Mouse (Mus musculus) adrenal gland, postnatal 36 days (tissue): ENCODE measurements around the gene Hist1h1d. TPM values are rescaled to one million over a fixed set of nuclear protein-coding genes. Genes with fewer than 3 reads are reported as not detected.
A peak's percentile ranks its signal among the peaks of the same experiment; 100 is the strongest.

Source experiments
- DNase-seq, 2 experiments: peaks; one replicate each; pipeline ENCODE4 v3.0.0; 2021; ENCODE audit warnings: mixed read lengths in 1 of 2
- long read RNA-seq, 2 experiments: library from polyadenylated mRNA; stranded (forward); transcript quantifications; one replicate each; pipeline ENCODE4 v2.0.0; 2021; ENCODE audit warnings: borderline sequencing depth in 2 of 2
- total RNA-seq, 2 experiments: library from RNA; stranded (reverse); gene quantifications; 2 replicates each; pipeline ENCODE4 v1.2.3; 2021

Gene Hist1h1d
- 1 to 10 TPM; 4.5 to 4.9 TPM for total RNA-seq
- long read RNA-seq, experiment 1, full-length matches to known transcripts: 1 of 1 reads
- long read RNA-seq, experiment 1, partial matches to known transcripts: 0 of 1 reads
- long read RNA-seq, experiment 1, other reads (novel, unspliced or antisense): 0 of 1 reads
- long read RNA-seq, experiment 2: 0 reads

DNA sequence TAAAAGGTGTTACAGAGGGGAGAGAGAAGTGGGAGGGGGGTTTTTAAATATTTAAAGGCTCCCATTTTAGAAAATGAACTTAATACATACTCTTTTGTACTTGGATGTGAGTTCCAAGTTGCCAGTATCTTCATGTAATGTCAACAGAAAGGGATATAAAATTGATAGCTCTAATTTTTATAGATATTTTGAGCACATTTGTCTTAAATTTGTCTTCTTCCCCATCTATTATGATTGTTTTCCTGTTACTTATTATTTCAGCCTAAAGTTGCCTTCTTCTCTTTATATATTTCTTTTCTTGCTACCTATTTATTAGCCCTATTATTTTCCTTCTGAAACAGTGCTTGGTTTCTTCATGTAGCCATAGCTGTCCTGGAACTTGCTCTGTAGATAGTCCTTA, at the start of gene Hist1h1d:
Hist1h1d (plus strand) TSS at position 301 of the 400 bp plus-strand sequence.
- no peak for DNase-seq

DNA sequence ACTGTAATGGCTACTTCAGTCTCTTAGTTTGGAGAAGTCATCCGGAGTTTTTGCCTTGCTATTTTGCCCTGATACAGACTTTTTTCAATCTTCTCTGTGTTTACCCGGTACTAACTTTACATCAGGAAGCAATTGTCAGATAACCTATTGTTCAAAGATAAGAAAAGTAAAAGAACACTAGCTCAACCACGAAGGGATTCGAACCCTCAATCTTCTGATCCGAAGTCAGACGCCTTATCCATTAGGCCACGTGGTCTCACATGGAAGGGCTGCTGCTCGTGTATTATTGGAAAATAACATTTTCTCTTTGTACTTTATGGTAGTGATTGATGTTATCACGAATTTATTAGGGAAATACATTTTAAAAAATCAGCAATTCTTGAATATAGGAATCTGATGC, 49.3 kb upstream of the Hist1h1d start:
- peak; percentile 33 to 54 for DNase-seq

DNA sequence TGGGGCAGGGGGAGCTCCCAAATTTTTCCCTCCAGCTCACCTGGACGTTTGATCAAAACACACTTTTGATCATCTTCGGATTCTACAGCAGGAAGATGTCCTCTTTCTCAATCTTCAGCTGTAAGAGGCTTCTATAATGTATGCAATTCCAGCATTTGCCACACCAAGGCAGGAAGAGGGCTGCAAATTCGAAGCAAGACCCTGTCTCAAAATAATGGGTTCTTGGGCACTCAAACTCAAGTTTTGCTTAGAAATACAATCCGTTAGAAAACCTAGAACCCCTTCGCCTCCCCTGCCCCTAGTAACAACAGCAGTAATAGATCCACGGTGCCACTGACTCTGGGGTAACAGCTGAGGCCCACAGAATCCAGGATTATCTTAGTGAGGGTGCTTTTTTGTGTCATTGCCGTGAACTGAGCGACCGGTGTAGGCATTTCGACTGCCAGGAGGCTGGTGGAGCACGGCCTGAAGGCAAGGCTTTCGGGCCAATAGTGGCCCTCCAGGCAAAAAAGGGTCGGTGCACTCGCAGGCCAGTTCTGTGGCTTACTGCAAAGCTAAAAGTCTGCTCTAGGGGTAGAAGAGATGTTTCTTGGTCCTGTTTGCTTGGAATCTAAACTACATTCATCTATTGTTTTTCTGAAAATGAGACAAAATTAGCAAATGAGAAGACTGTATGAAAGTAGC, 47.3 kb upstream of the Hist1h1d start:
- DNase-seq: no peak

DNA sequence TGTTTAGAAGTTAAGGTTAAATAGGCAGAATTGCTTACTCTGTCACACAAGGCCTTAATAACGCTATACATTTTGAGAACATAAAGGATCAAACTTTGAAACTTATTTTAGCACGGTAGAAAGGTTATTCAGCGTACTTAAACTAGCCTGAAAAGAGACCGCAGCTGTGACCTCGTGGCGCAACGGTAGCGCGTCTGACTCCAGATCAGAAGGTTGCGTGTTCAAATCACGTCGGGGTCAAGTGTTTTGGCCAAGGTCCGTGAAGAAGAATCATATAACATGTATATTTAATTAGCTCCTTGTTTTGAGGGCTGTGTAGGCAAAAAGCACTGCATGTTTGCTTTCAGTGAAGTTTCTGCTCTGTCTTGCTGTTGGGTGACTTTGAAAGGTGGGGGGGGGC, 46.7 kb upstream of the Hist1h1d start:
- DNase-seq: peak; percentile 48 to 67

DNA sequence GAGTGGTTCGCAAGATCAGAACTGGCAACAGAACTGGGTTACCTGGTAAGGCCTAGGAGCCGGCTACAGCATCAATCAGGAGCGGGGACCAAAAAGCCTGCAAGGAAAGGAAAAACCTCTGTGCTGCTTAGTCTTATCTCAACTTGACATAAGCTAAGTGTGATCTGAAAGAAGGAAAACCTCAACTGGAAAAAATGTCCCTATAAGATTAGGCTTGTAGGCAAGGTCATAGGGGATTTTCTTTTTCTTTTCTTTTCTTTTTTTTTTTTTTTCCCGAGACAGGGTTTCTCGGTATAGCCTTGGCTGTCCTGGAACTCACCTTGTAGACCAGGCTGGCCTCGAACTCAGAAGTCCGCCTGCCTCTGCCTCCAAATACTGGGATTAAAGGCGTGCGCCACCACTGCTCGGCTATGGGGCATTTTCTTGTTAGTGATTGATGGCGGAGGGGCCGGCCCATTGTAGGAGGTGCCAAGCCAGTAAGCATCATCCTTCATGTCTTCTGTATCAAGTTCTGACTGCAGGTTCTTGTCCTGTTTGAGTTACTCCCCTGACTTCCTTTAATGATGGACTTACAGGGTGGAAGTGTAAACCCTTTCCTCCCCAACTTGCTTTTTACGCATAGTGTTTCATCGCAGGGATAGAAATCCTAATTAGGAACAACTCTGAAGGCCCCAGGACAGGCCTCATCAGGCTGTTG, 46.1 kb upstream of the Hist1h1d start:
- peak in 1 of 2 experiments; percentile 30 for DNase-seq

DNA sequence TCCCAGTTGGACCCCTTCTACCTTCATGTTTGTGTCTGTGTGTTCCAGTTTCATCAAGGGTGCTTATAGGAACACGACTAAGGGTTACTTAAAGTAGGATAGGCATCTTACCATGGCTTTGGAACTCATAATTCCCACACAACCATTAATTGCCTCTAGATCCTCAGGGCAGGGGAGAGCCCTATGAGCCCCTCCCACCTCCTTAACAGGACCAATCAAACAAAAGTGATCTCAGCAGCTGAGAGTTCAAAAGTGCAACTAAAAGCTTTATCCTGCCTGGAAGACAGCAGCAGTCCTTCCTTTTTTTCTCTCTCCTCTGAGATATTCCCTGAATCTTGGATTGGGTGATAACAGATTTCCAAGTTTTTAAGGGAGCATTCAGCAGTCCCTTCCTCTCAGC, 42.9 kb upstream of the Hist1h1d start:
- no peak for DNase-seq

DNA sequence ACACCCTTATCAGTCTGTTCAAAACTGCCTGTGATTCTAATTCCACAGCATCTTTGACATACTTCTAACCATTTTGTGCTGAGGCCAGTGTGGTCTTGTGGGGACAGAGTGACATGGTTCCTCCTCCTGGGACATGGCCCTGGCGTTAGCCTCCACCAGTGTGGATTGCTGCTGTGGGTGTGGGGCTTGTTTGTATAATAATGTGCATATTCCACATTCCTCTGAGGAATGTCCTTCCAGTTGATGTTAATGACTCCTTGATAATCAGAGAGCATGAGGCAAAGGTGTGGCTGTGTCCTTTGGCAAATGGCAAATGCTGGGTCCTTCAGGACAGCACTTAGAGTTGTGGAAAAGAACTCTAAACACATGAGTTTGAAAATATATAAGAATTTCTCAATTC, 39.5 kb upstream of the Hist1h1d start:
- DNase-seq: no peak

DNA sequence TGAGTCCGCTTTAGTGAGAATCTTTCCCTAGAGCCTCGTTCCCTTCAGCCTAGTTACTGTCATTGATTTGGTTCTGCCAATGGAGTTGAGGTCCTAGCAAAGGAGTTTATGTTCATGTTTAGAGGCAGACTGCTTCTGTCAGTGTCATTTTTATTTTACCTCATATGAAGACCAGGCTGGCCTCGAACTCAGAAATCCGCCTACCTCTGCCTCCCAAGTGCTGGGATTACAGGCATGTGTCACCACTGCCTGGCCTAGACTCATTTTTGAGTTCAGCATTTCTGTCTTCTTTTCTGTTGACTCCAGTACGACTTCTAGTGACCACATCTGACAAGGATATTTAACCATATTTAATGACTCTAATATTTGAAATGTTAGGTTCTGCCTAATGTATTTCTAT, 37.8 kb upstream of the Hist1h1d start:
- DNase-seq: no peak

DNA sequence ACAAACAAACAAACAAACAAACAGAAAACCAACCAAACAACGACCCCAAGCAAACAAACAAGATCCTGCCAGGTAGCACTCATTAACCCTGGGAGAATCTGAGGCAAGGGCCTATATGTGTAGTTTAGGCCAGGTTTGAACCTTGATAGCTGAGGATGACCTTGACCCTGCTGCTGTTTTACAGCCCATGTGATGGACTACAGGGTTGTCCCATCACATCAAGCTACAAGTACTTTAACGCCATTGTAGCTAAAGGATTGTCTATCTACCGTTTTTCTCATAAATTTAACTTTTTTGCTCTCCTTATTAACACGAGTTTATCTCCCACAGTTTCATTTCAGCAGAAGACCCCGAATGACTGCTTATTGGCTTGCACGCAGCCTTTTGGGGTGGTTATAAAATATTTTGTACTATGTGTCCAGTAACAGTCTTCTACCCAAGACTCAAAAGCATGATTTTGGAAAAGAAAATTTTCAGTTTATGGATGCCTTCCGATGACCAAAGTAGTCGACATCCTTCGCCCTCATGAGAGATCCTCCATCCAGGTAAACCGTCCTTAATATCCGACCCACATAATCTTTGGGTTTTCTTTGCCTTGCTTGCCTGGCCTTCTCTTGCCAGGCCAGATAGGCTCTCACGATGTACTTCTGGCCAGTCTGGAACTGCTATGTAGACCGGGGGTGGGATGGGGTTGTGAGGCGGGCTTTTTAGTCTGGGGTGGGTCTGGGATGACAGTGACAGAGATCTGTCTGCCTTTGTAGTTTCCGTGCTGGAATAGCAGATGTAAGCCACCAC, 37.0 kb upstream of the Hist1h1d start:
- no peak for DNase-seq

DNA sequence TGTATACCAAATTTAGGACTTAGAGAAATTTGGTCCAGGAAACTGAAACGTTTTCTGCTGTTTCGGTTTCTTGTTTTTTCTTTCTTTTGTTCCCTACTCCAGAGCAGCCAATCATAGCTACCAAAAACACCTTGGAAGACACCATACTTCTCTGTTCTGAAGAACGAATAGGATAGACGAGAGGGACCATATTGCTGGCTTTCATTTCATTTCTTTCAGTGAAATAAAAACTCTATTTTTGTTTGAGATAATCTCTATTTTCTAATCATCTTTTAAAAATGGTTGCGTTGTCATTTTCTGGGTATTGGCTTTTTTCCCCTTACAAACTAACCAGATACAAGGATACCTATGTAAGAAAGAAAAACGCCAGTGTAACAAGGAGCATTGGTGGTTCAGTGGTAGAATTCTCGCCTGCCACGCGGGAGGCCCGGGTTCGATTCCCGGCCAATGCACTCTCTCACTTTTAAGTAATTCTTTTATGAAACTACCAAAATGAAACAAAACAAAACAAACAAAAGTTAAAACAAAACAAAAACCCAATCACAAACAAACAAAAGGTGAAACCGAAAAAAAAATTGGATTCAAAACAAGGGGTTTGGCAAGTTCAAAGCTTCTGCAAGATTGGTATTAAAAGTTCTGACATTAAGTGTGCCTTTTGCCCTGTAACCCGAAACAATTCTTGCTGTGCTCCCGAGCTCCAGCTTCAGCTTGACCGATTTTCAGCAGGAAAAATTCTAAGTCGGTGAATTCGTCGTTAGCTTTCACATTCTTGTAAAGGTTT, 36.0 kb upstream of the Hist1h1d start:
- peak; percentile 72 to 75 for DNase-seq

DNA sequence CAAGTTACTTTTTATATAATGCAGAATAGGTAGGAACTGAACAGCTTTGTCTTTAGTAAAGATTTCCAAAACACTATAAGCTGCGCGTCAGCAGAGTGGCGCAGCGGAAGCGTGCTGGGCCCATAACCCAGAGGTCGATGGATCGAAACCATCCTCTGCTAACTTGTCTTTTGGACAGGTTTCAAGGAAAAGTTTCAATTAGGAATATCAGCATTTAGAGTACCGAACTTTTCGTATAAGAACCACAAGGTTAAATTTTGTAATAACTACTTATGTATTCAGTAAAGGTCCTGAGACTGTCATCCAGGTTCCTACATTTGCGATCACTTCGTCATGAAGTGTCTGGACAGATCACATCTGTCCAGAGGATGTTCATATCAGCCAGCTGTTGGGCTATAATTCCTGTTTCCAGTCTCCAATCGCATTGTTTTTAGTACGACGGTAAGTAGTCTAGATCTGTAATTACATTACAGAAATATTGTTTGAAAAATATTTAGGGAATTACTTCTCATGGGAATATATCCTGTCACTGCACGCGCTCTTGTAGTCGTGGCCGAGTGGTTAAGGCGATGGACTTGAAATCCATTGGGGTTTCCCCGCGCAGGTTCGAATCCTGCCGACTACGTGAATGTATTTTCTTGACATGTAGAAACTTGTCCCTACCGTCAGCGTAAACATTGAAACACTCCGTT, 35.3 kb upstream of the Hist1h1d start:
- peak; percentile 85 to 92 for DNase-seq

DNA sequence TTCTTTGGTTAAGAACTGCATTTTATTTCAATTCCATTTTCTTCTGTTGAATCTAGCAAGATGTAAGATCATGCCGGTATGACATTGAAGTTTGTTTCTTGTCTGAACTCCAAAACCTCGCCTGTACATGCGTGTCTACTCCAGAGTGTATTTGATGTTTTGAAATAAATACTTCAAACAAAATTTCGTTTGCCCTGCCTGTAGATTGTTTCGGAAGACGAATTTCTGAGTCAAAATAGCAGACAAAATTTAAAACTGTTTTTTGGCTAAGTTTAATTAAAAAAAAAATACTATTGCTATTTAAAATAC, 34.8 kb upstream of the Hist1h1d start:
- no peak for DNase-seq

DNA sequence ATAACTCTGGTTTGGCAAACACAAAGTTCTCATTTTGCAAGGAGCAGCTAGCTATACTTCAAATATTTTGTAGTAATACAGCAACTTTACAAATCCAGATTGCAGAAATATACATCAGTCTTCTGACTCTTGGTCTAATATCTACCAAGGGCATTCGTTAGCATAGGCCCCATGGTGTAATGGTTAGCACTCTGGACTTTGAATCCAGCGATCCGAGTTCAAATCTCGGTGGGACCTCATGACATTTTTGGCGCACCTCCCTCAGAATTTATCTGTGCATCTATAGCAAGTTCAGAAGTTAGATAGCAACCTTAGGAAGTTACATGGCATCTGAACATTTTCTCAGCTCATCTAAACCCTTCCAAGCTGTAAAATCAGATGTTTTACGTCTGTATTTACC, 34.2 kb upstream of the Hist1h1d start:
- DNase-seq: peak; percentile 70 to 76

DNA sequence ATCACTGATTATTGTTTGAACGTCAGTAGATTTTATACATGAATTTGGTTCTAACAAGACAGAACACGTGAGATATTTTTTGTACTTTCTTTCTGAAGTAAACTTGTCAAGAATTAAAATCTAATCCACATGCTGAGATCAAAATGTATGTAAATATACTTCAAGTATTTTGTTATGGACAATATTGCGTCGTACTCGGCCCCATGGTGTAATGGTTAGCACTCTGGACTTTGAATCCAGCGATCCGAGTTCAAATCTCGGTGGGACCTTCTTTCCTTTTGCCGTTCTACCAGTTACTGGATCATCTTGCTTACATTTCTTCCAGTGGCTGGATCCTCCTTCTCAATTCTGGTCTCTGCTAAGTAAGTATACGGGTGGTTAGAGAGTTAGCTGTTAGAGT, 33.6 kb upstream of the Hist1h1d start:
- peak; percentile 75 to 83 for DNase-seq

DNA sequence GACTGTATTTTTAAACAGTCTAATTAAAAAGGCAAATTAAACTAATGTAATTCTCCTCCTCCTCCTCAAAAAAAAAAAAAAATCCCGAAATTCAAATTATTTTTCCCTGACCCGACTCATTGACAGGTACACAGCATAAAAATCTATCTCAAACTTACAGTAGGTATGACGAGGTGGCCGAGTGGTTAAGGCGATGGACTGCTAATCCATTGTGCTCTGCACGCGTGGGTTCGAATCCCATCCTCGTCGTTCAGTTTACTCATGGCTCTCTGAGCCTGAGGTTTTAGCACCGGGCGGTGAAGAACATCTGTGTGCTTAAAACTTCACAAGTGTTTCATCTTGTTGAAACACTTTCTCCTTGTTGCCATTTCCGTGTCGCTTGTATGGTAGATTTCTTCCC, 31.4 kb upstream of the Hist1h1d start:
- DNase-seq: peak; percentile 81 to 84

DNA sequence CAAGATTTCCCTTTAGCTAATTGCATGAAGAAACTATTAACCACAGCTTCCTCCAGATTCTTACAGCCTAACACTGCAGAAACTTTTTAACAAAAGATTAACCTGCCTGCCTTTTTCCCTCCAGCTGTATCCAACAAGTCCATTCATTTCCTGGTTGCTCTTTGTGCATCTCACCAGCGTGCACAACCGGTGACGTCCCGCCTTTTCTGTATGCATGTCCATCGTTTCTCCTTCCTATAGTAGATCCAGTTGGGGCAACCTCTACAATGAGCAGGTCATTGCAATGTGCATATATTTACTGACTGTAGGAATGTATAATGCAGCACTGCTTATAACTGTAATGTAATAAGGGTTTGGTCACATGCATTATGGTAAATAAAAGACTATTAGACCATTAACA, 29.1 kb upstream of the Hist1h1d start:
- DNase-seq: no peak

DNA sequence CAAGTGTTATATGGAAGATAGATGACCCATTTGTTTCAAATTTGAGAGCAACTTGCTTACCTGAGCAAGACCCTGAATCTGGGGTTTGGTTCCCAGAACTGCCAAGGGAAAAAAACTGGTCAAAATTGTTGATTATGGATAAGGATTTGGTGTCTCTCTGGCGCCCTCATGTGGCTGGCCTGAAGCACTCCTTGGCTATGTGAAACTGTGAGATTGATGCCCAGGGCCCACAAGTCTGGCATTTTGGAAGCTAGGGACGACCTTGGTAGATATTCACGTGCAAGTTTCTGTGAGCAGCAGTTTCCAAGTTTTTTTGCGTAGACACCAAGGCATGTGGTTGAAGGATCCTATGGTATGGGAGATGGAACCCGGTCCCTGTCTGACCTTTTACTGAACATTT, 28.4 kb upstream of the Hist1h1d start:
- peak; percentile 84 to 86 for DNase-seq

DNA sequence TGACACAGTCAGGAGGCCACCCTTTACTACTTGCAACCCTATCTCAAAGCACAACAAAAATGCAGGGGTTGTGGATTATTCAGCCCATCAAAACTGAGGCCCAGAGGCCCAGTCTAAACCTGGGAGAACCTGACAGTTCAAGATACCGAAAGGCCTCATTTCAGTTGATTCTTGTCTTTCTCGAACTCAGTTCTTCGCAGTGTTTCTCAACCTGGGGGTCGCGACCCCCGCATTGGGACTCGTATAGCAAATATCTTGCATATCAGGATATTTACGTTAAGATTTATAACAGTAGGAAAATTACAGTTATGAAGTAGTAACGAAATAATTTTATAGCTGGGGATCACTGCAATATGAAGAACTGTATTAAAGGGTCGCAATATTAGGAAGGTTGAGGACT, 27.2 kb upstream of the Hist1h1d start:
- DNase-seq: no peak

DNA sequence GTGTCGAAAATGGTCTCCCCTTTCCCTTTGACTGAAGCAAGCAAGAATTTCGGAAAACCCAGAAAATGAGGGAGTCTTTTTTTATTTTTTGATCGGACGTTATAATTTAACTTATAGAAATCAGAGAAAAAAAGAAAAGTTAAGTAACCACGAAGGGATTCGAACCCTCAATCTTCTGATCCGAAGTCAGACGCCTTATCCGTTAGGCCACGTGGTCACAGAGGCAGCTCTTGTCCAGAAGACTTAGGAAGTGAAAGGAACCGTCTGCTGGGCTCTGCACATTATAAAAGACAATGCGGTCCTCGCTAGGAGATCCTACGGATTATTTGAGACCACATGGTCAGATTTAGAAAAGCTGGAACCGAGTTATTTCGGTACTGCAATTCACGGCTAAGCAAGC, 26.8 kb upstream of the Hist1h1d start:
- peak; percentile 88 to 92 for DNase-seq

DNA sequence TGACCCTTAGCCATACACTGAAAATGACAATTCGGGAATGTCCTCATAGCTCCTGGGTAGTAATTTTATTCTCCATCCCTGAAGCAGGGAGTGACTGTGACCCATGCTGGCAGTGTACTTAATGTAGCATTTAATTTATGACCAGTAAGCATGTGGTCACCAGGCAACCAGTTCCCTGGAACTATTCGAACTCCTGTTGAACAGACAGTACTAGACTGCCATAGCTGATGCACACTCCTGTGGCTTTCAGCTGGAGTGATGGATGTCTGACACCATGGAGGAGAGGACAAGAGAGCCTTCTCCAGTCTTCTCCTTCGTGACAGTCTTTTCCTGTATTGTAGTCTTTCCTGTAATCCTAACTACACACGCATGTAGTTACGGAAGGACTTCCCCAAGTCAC, 24.1 kb upstream of the Hist1h1d start:
- no peak for DNase-seq

DNA sequence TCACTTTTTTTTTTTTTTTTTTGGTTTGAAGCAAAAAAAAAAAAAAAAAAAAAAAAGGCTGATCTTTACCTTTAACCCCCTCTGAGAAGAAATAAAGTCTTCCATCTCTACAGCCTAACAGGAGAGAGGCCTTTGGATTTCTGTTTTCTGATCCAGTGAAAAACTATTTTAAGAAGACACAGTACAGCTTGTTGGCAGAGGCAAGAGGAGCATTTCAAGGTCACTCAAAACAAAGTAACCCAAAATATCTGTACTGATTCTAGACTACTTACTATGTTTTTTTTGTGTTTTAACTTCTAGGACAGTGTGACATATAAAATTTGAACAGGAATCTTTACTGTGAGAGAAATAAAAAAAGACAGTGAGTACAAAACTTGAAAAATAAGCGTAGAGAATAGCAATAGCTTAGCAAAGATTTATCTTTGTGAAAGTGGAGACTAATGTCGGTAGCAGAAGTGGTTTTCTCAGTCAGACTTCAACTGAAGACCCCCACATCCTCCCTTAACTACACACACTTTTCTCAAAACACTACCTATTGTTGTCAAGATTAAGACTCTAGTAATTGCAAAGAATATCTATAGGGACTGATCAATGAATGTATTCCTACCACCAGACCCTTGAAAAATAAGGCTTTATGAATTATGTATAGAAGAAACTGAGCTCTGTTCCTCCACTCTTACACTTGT, 23.4 kb upstream of the Hist1h1d start:
- no peak for DNase-seq
